Mouse (Mus musculus) urinary bladder, postnatal 0 days (tissue): ENCODE results near the gene Rem2. TPM values are rescaled to one million over a fixed set of nuclear protein-coding genes. Genes with fewer than 3 reads are reported as not detected.

Experiments used
- polyA plus RNA-seq: library from polyadenylated mRNA; unstranded; fragments of >200 nt; fragmentation: Nextera tagmentation; extraction: Ambion mirVana; gene quantifications from 2 replicates; pipeline ENCODE4 v1.2.1, GENCODE M21; 2015

Gene Rem2
- polyA plus RNA-seq: 0.18 TPM in 1 of 2 replicates, not detected in the other

GRCm38 (mm10) chr14:54475941-54476844 is at the start of gene Rem2:
Rem2 (plus strand) TSS chr14:54476100.

GRCm38 (mm10) chr14:54426689-54427398 is 49.1 kb upstream of the Rem2 start, which contains the start of gene Mrpl52:
Mrpl52 (plus strand) TSS chr14:54426909.

DNA sequence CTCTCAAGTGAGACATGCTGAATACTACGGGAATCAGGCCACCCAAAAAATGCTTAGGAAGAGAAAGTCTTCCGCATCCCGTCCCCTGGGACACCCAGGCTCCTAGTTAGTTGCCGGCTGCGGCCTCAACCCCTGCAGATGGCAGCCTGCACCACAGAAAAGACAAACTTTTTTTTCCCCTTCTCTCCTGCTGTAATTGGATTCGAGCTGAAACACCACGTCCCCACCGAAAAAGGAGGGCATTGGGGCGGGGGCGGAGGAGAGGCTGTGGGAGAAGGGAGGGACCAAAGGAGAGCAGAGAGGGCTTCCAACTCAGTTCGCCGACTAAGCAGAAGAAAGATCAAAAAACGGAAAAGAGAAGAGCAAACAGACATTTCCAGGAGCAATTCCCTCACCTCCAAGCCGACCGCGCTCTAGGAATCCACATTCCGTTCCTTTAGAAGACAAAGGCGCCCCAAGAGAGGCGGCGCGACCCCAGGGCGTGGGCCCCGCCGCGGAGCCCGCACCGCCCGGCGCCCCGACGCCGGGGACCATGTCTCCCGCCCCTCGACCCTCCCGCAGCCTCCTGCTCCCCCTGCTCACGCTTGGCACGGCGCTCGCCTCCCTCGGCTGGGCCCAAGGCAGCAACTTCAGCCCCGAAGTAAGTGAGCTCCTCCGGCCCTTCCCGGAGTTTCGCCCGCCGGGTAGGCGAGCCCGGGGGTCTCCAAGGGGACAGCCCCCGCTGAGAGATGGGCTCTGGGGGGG is 44.4 kb upstream of the Rem2 start, which contains the start of gene Mmp14:
Mmp14 (plus strand) TSS at position 279 of the 744 bp plus-strand sequence.

DNA sequence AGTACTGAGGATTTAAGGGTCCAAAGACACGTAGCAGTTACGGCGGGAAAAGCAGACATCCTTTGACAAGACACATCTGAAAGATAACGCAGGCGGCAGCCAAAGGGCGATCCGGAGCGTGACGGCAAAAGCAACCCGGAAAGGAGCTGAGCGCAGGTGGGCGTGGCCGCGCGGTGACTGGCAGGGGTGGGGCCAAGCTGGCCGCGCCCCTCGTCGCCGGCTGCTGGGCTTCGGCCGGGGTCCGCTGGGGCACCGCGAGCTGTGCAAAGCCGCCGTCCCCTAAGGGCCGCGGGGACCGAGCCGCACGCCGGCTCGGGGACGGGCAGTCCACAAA is 12.0 kb upstream of the Rem2 start, which contains the start of gene Lrp10:
Lrp10 (plus strand) TSS at position 179 of the 334 bp plus-strand sequence.

Other genes with a start within 250 kb of the Rem2 start
- 405 and 418 TPM in 2 replicates for gene Dad1, start 222.0 kb upstream of the Rem2 start, polyA plus RNA-seq
- 54.0 and 62.6 TPM in 2 replicates for gene Abhd4, start 221.9 kb upstream of the Rem2 start, polyA plus RNA-seq
- gene Olfr49, start 191.2 kb upstream of the Rem2 start, polyA plus RNA-seq: not detected in 2 replicates
- gene Oxa1l, start 115.3 kb upstream of the Rem2 start, polyA plus RNA-seq: 26.3 and 30.1 TPM in 2 replicates
- 3.8 and 5.9 TPM in 2 replicates for gene Slc7a7, start 58.3 kb upstream of the Rem2 start, polyA plus RNA-seq
- gene Mrpl52, start 49.2 kb upstream of the Rem2 start, polyA plus RNA-seq: 256 and 276 TPM in 2 replicates
- 124 and 133 TPM in 2 replicates for gene Mmp14, start 44.5 kb upstream of the Rem2 start, polyA plus RNA-seq
- 56.2 and 58.1 TPM in 2 replicates for gene Lrp10, start 12.0 kb upstream of the Rem2 start, polyA plus RNA-seq
- gene Prmt5, start 41.4 kb downstream of the Rem2 start, polyA plus RNA-seq: 37.8 and 39.1 TPM in 2 replicates
- gene Haus4, start 78.5 kb downstream of the Rem2 start, polyA plus RNA-seq: 24.3 and 25.7 TPM in 2 replicates
- 42.4 and 43.2 TPM in 2 replicates for gene Ajuba, start 101.5 kb downstream of the Rem2 start, polyA plus RNA-seq
- 2.8 and 3.5 TPM in 2 replicates for gene 4931414P19Rik, start 129.9 kb downstream of the Rem2 start, polyA plus RNA-seq
- gene Psmb5, start 141.9 kb downstream of the Rem2 start, polyA plus RNA-seq: 266 and 296 TPM in 2 replicates
- not detected in 2 replicates for gene Psmb11, start 145.3 kb downstream of the Rem2 start, polyA plus RNA-seq
- gene Gm17606, start 164.9 kb downstream of the Rem2 start, polyA plus RNA-seq: not detected in 2 replicates
- 0.59 and 0.66 TPM in 2 replicates for gene Cdh24, start 165.3 kb downstream of the Rem2 start, polyA plus RNA-seq
- 57.6 and 58.6 TPM in 2 replicates for gene 1700123O20Rik, start 210.1 kb downstream of the Rem2 start, polyA plus RNA-seq
- gene Acin1, start 210.8 kb downstream of the Rem2 start, polyA plus RNA-seq: 50.8 and 54.6 TPM in 2 replicates
- gene Gm29776, start 222.7 kb downstream of the Rem2 start, polyA plus RNA-seq: 0.13 TPM in 1 of 2 replicates, not detected in the other
- gene Cebpe, start 236.1 kb downstream of the Rem2 start, polyA plus RNA-seq: 0.10 TPM in 1 of 2 replicates, not detected in the other